Mouse (Mus musculus) brain, adult 10 weeks (tissue): ENCODE results near the gene Bmp7. TPM values are rescaled to one million over a fixed set of nuclear protein-coding genes. Genes with fewer than 3 reads are reported as not detected.

Experiments
- polyA plus RNA-seq: library from polyadenylated mRNA; stranded (reverse); fragments of 350-450 nt; fragmentation: Illumina TruSeq; extraction: RNeasy Lipid Tissue Mini Kit (QIAGEN cat#74804); gene quantifications from one replicate; pipeline ENCODE4 v1.2.3, GENCODE M21; 2015; ENCODE audit warnings: low read depth, low replicate concordance

Bmp7 gene
- polyA plus RNA-seq = 5.8 TPM

DNA sequence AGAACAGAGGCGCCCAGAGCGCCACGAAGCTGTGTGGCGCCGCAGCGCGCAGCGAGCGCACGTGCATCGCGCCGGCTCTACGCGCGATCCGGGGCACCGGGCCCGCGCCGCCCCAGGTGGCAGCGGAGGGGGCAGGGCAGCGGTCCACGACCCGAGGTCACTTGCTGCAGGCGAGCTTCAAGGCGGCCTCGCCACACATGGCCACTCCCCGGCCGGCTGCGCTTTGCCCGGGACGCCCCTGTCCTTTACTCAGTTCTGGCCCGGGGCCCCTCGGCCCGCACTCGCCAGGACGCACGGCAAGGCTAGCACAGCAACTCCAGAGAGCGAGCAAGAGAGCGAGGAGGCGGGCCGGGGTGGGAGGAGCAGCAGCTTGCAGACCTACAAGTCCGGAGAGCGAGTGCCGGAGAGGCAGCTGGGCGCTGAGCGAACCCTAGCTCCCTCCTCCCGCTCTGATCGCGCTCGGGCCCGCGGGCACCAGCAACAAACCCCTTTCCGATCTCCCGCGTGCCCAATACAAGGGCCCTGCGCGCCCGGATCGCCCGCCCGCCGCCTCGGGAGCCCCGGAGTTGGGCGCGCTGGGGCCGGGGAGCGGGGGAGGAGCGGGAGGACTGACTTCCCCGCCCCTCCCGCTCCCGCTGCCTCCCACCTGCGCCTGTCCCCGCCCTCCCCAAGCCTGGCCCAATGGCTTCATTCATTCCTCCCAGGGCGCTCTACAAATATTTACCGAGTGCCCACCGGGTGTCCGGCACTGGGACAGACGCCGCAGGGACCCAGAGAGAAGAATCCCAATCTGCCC is at the start of gene Bmp7:
Bmp7 (minus strand) TSS at position 319 of the 796 bp plus-strand sequence.

DNA sequence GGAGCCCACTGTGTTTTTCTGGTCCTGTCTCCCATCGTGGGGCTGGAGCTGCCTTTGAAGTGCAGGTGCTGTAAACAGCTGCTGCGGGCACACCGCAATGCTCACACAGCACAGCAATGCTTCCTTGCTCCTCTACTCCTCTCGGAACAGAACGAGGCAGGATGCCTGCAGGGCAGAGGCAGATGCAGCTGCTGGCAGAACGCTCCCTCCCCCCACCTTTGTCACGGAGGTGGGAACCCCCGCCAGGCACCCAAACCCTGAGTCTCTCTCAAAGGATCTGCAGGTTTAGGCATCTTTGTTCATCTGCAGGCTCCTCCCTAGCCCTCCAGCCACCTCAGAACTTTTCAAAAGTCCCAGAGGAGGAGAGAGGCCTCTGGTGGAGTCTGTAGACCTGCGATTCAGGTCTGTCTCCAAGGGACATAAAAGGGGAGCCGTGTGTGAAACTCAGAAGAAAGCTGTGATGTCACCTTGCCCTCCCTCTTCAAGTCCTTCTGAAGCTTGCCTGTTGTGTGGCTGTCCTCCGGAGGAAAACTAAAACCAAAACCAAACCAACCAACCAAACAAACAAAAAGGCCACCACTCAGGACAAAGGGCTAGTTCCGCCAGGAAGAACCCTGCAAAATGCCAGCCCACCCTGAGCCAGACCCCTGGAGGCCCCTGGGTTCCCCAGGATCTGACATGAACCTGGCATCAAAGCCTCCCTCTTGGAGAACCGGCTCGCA is 37.4 kb upstream of the Bmp7 start, which contains the start of gene Spo11:
Spo11 (plus strand) TSS at position 292 of the 722 bp plus-strand sequence.

Other genes with a start within 250 kb of the Bmp7 start
- 0.49 TPM for gene Spo11, start 37.4 kb upstream of the Bmp7 start, polyA plus RNA-seq
- 60.5 TPM for gene Rae1, start 59.8 kb upstream of the Bmp7 start, polyA plus RNA-seq
- 2.1 TPM for gene Rbm38, start 80.2 kb upstream of the Bmp7 start, polyA plus RNA-seq
- not detected for gene Ctcfl, start 179.2 kb upstream of the Bmp7 start, polyA plus RNA-seq
- gene Pck1, start 212.7 kb upstream of the Bmp7 start, polyA plus RNA-seq = not detected